Comparison of ENCODE assay signal across 27 mouse cellular contexts in genomic region chr10:127745886-127746285, GRCm38 (mm10). TPM values are rescaled to one million over a fixed set of nuclear protein-coding genes. Genes with fewer than 3 reads are reported as not detected.
DNase-seq lines count a peak whose midpoint lies in the region; ATAC-seq and TF ChIP-seq lines count a peak whose summit lies in the region.
"Had no signal": no experiment of that assay in that cellular context is flagged by ENCODE, and none has a peak within 500 bp of the region (broad histone marks: within the 10 kb centered on the region; RNA-seq: fewer than 3 reads in every experiment).

No protein-coding gene starts in this region.

- no peak overlapping the region for H3K4me2 ChIP-seq in forebrain, postnatal 0 days (ENCODE audit: low read depth)
- H3K4me2 ChIP-seq: embryonic facial prominence, embryonic 15.5 days; forebrain, embryonic 15.5 days; heart, embryonic 11.5 days; heart, embryonic 15.5 days; hindbrain, embryonic 14.5 days had no signal

- no peaks in the 10 kb centered on the region for H3K27me3 ChIP-seq in liver, adult 2 months (ENCODE audit: control insufficient read depth, insufficient read depth, low read length)
- H3K27me3 ChIP-seq in E14TG2a.4 (ENCODE audit: insufficient read depth, low read length): peaks cover 9% of the 10 kb centered on the region
- no peaks in the 10 kb centered on the region for H3K27me3 ChIP-seq in forebrain, postnatal 0 days (ENCODE audit: insufficient read depth, low read length)
- H3K27me3 ChIP-seq: embryonic facial prominence, embryonic 15.5 days; forebrain, embryonic 15.5 days; heart, embryonic 15.5 days; Patski had no signal

- no peak for TF ChIP-seq CTCF in liver, adult 2 months (IDR thresholded peaks at IDR 0.05; ENCODE audit: low read depth, low read length)
- TF ChIP-seq CTCF in E14TG2a.4 (conservative IDR thresholded peaks at IDR 0.05; ENCODE audit: low read length): no peak
- no peak for TF ChIP-seq CTCF in forebrain, postnatal 0 days (IDR thresholded peaks at IDR 0.05; ENCODE audit: low read depth)

- TF ChIP-seq POLR2A in liver, adult 2 months (IDR thresholded peaks at IDR 0.05; ENCODE audit: extremely low read depth, insufficient read depth, low read length): no peak

- H3K27ac ChIP-seq in liver, adult 2 months (replicated peaks; ENCODE audit: insufficient read depth, low read depth, low read length): peak overlapping the region; percentile 87
- H3K27ac ChIP-seq in forebrain, postnatal 0 days (ENCODE audit: low read depth, low read length): no peak overlapping the region
- H3K27ac ChIP-seq: embryonic facial prominence, embryonic 15.5 days; forebrain, embryonic 15.5 days; heart, adult 2 months; heart, embryonic 15.5 days; hindbrain, embryonic 10.5 days; hindbrain, embryonic 14.5 days had no signal

- intact Hi-C loops in heart, postnatal 25 days (cut with DNase I): no loop called here

- H3K9ac ChIP-seq in liver, adult 2 months (ENCODE audit: low read depth, low read length): peak overlapping the region; percentile 13; the same call in 1 of the 2 replicates
- no peak overlapping the region for H3K9ac ChIP-seq in forebrain, postnatal 0 days
- H3K9ac ChIP-seq: embryonic facial prominence, embryonic 15.5 days; forebrain, embryonic 15.5 days; heart, embryonic 15.5 days; hindbrain, embryonic 14.5 days had no signal

- no peak overlapping the region for H3K4me3 ChIP-seq in liver, adult 2 months (ENCODE audit: insufficient read depth, low read depth, low read length)
- peak overlapping the region; percentile 41 for H3K4me3 ChIP-seq in E14TG2a.4 (replicated peaks; ENCODE audit: low read length)
- H3K4me3 ChIP-seq in forebrain, postnatal 0 days (ENCODE audit: low read depth, low read length): no peak overlapping the region
- H3K4me3 ChIP-seq: embryonic facial prominence, embryonic 15.5 days; erythroblast, embryonic 14.5 days; forebrain, embryonic 15.5 days; heart, adult 2 months; heart, embryonic 15.5 days; hindbrain, embryonic 10.5 days had no signal

- peaks cover 28% of the 10 kb centered on the region for H3K36me3 ChIP-seq in liver, adult 2 months (ENCODE audit: control insufficient read depth, insufficient read depth, low read length)
- peaks cover 59% of the 10 kb centered on the region for H3K36me3 ChIP-seq in E14TG2a.4 (ENCODE audit: insufficient read depth, low read length)
- peaks cover 56% of the 10 kb centered on the region for H3K36me3 ChIP-seq in forebrain, postnatal 0 days (ENCODE audit: insufficient read depth)

- DNase-seq in liver, adult 2 months (ENCODE audit: extremely low read depth, low read depth, low spot score): peak; percentile 80
- DNase-seq in liver (no peak), R1 (ENCODE audit: low read depth, low spot score) (peak; percentile 66)
- no peak for DNase-seq in adrenal gland, adult 8-10 months
- no peak for DNase-seq in forebrain, postnatal 0 days
- DNase-seq in heart, postnatal 25 days (ENCODE audit: low spot score): no peak
- DNase-seq: adrenal gland, postnatal 10 days; cerebellum, adult 11 months; cerebellum, adult 8-10 months; cerebellum, postnatal 14 days; embryo, embryonic 11 days; gastrocnemius, postnatal 10 days; heart, adult 2 months; heart, postnatal 14 days had no signal

- 10% methylated on average over 5 of the region's 5 CpGs for WGBS in liver, adult 2 months
- WGBS in forebrain, postnatal 0 days: 76% methylated on average over 5 of the region's 5 CpGs

- H3K4me1 ChIP-seq in liver, adult 2 months (ENCODE audit: control insufficient read depth, insufficient read depth, low read length): peaks cover 38% of the 10 kb centered on the region
- H3K4me1 ChIP-seq in E14TG2a.4 (replicated peaks; ENCODE audit: low read depth, low read length): peaks cover 97% of the 10 kb centered on the region
- no peaks in the 10 kb centered on the region for H3K4me1 ChIP-seq in forebrain, postnatal 0 days (ENCODE audit: insufficient read depth)

- H3K79me2 ChIP-seq in liver, adult 2 months (ENCODE audit: control insufficient read depth, insufficient read depth, low read length): peaks cover 38% of the 10 kb centered on the region

- H3K9me3 ChIP-seq in E14TG2a.4 (ENCODE audit: low read length): no peaks in the 10 kb centered on the region
- H3K9me3 ChIP-seq in forebrain, postnatal 0 days (ENCODE audit: low read length): no peaks in the 10 kb centered on the region
- H3K9me3 ChIP-seq: embryonic facial prominence, embryonic 15.5 days; forebrain, embryonic 15.5 days; heart, embryonic 15.5 days; hindbrain, embryonic 10.5 days had no signal

- no peak for ATAC-seq in forebrain, postnatal 0 days
- ATAC-seq: forebrain, embryonic 15.5 days; Patski had no signal

RNA-seq across cellular contexts. Expression of gene Gpr182, which starts 5.6 kb away (rescaled TPM):
- total RNA-seq in liver, adult 2 months (2014; rRNA removed): 4.8 and 8.8 TPM in 2 replicates
- 18.4 and 26.2 TPM in 2 replicates for polyA plus RNA-seq in liver, adult 2 months (2012; rRNA removed)
- 10 to 100 TPM in 3 of 4 experiments, 1 to 10 TPM in 1; 9.8 to 13.2 (median 10.4) TPM for total RNA-seq in adrenal gland, adult 8-10 months (2022)
- total RNA-seq in forebrain, postnatal 0 days (2014; rRNA removed): 0.62 and 1.3 TPM in 2 replicates
- polyA plus RNA-seq in forebrain, postnatal 0 days (2015; fragmentation: Nextera tagmentation; extraction: Ambion mirVana): 1.5 and 1.7 TPM in 2 replicates
- 1 to 10 TPM; 3.4 to 3.8 TPM for total RNA-seq in heart, postnatal 25 days (2021)
- total RNA-seq: common myeloid progenitor, adult 5-6 weeks had no signal

RNA-seq across cellular contexts. Expression of gene Zbtb39, which starts 6.5 kb away (rescaled TPM):
- total RNA-seq in liver, adult 2 months (2014; rRNA removed): 4.1 and 5.8 TPM in 2 replicates
- polyA plus RNA-seq in liver, adult 2 months (2012; rRNA removed): 5.3 and 5.9 TPM in 2 replicates
- 10 to 100 TPM; 11.9 to 20.9 (median 15.8) TPM for total RNA-seq in adrenal gland, adult 8-10 months (2022)
- 7.5 and 11.9 TPM in 2 replicates for total RNA-seq in forebrain, postnatal 0 days (2014; rRNA removed)
- 2.3 and 2.4 TPM in 2 replicates for polyA plus RNA-seq in forebrain, postnatal 0 days (2015; fragmentation: Nextera tagmentation; extraction: Ambion mirVana)
- 1 to 10 TPM; 6.8 to 8.3 TPM for total RNA-seq in heart, postnatal 25 days (2021)

RNA-seq across cellular contexts. Expression of gene Rdh1, which starts 13.6 kb away (rescaled TPM):
- 0.18 and 0.27 TPM in 2 replicates for total RNA-seq in liver, adult 2 months (2014; rRNA removed)
- 0.20 TPM in 2 replicates for polyA plus RNA-seq in liver, adult 2 months (2012; rRNA removed)
- 1 to 10 TPM; 4.0 to 5.4 (median 4.4) TPM for total RNA-seq in adrenal gland, adult 8-10 months (2022)
- total RNA-seq in forebrain, postnatal 0 days (2014; rRNA removed): 0.24 TPM in 1 of 2 replicates, not detected in the other
- polyA plus RNA-seq in forebrain, postnatal 0 days (2015; fragmentation: Nextera tagmentation; extraction: Ambion mirVana): not detected in 2 replicates
- under 1 TPM in 1 of 2 experiments, not detected in 1; 0.08 TPM for total RNA-seq in heart, postnatal 25 days (2021)
- total RNA-seq: common myeloid progenitor, adult 5-6 weeks had no signal
- polyA plus RNA-seq: embryonic facial prominence, embryonic 11.5 days; erythroblast, embryonic 14.5 days; forebrain, embryonic 11.5 days; forebrain, embryonic 15.5 days; heart, embryonic 11.5 days; hindbrain, embryonic 10.5 days; hindbrain, embryonic 14.5 days had no signal

RNA-seq across cellular contexts. Expression of gene Rdh16f1, which starts 13.7 kb away (rescaled TPM):
- not detected in 2 replicates for total RNA-seq in liver, adult 2 months (2014; rRNA removed)
- not detected in 2 replicates for polyA plus RNA-seq in liver, adult 2 months (2012; rRNA removed)
- total RNA-seq in adrenal gland, adult 8-10 months (2022): 1 to 10 TPM; 4.8 to 9.8 (median 6.6) TPM
- not detected in 2 replicates for total RNA-seq in forebrain, postnatal 0 days (2014; rRNA removed)
- polyA plus RNA-seq in forebrain, postnatal 0 days (2015; fragmentation: Nextera tagmentation; extraction: Ambion mirVana): not detected in 2 replicates
- total RNA-seq in heart, postnatal 25 days (2021): under 1 TPM in 1 of 2 experiments, not detected in 1; 0.20 TPM
- total RNA-seq: common myeloid progenitor, adult 5-6 weeks had no signal
- polyA plus RNA-seq: C2C12; embryonic facial prominence, embryonic 11.5 days; erythroblast, embryonic 14.5 days; forebrain, embryonic 11.5 days; forebrain, embryonic 15.5 days; heart, adult 2 months; heart, embryonic 15.5 days; hindbrain, embryonic 10.5 days; hindbrain, embryonic 14.5 days had no signal

RNA-seq across cellular contexts. Expression of gene Tac2, which starts 21.6 kb away (rescaled TPM):
- total RNA-seq in liver, adult 2 months (2014; rRNA removed): not detected in 2 replicates
- not detected in 2 replicates for polyA plus RNA-seq in liver, adult 2 months (2012; rRNA removed)
- not detected for total RNA-seq in adrenal gland, adult 8-10 months (2022)
- total RNA-seq in forebrain, postnatal 0 days (2014; rRNA removed): 0.46 and 2.8 TPM in 2 replicates
- polyA plus RNA-seq in forebrain, postnatal 0 days (2015; fragmentation: Nextera tagmentation; extraction: Ambion mirVana): 6.0 and 9.1 TPM in 2 replicates
- not detected for total RNA-seq in heart, postnatal 25 days (2021)
- total RNA-seq: adrenal gland, postnatal 10 days; common myeloid progenitor, adult 5-6 weeks; heart, adult 2 months; heart, postnatal 14 days had no signal
- polyA plus RNA-seq: C2C12; forebrain, embryonic 11.5 days; heart, adult 2 months; hindbrain, embryonic 10.5 days; Patski had no signal

Comparison
In these comparisons a context has a peak if more than half of its experiments do, and no peak if none do; other contexts are left out.
1. DNase-seq: peak in liver, adult 2 months (single experiment) and R1 (single experiment); none in liver (single experiment), adrenal gland, adult 8-10 months (single experiment), forebrain, postnatal 0 days (single experiment) and heart, postnatal 25 days (single experiment).